Mouse (Mus musculus) spleen, adult 2 months (tissue): ENCODE data around the gene Upk1a. TPM values are rescaled to one million over a fixed set of nuclear protein-coding genes. Genes with fewer than 3 reads are reported as not detected.

Source experiments
- DNase-seq, 2 experiments: peaks; one replicate each; pipeline versions ENCODE4 v3.0.0 to v3.0.0-alpha.2; 2012 to 2021; ENCODE audit warnings: low spot score in 2 of 2, low read depth in 1 of 2
- H3K27ac ChIP-seq: fragments of 200-500 bp; 2 replicates; pipeline ENCODE4 v1.5.1; 2012; ENCODE audit warnings: low read length, inconsistent platforms; ENCODE audit not compliant: insufficient read depth
- H3K27me3 ChIP-seq: fragments of 200-500 bp; 2 replicates; pipeline ENCODE4 v1.6.1; 2012; ENCODE audit warnings: mild to moderate bottlenecking, moderate library complexity, low read length, inconsistent platforms; ENCODE audit not compliant: control insufficient read depth, insufficient read depth
- H3K36me3 ChIP-seq: fragments of 200-500 bp; 2 replicates; pipeline ENCODE4 v1.6.1; 2012; ENCODE audit warnings: mild to moderate bottlenecking, low read length, inconsistent platforms; ENCODE audit not compliant: control insufficient read depth, insufficient read depth
- H3K4me1 ChIP-seq: fragments of 200-500 bp; 2 replicates; pipeline ENCODE4 v1.6.1; 2011; ENCODE audit warnings: inconsistent platforms; ENCODE audit not compliant: control insufficient read depth, insufficient read depth, insufficient read length
- H3K4me3 ChIP-seq: fragments of 200-500 bp; 2 replicates; pipeline ENCODE4 v1.5.1; 2011; ENCODE audit warnings: mild to moderate bottlenecking, inconsistent platforms; ENCODE audit not compliant: insufficient read depth, insufficient read length; ENCODE audit errors: extremely low read depth
- CTCF ChIP-seq: fragments of 200-500 bp; IDR thresholded peaks from 2 replicates; pipeline ENCODE4 v1.5.1; 2011; ENCODE audit warnings: mild to moderate bottlenecking, inconsistent platforms; ENCODE audit not compliant: insufficient read depth, insufficient read length, insufficient replicate concordance; ENCODE audit errors: extremely low read depth
- POLR2A ChIP-seq: fragments of 200-500 bp; IDR thresholded peaks from 2 replicates; pipeline ENCODE4 v1.6.1; 2011; ENCODE audit warnings: low read depth, low read length, inconsistent platforms
- WGBS: fragments of 180-500 bp; shearing (Covaris S2); methylation state at CpG from one replicate; pipeline ENCODE4 v1.1.7; 2018; 5-methylcytosine and 5-hydroxymethylcytosine counted together
- polyA plus RNA-seq: library from polyadenylated mRNA; depleted of rRNA; stranded (reverse); fragments of >200 nt; gene quantifications from 2 replicates; pipeline ENCODE4 v1.2.3, GENCODE M21; 2012

Upk1a gene
- polyA plus RNA-seq, 1 experiment: 0.88 TPM

- WGBS: 47% methylated on average over 5 of the region's 5 CpGs
- no peak for TF ChIP-seq CTCF
- H3K27me3 ChIP-seq: no peaks in the 10 kb centered on the region
These were observed 19.7 kb downstream of the Upk1a start for GRCm38 (mm10) chr7:30592772-30593423.

GRCm38 (mm10) chr7:30591605-30591951 is 21.1 kb downstream of the Upk1a start:
- H3K36me3 ChIP-seq: peaks cover 2% of the 10 kb centered on the region; the same call in 1 of the 2 replicates
- peaks cover 17% of the 10 kb centered on the region for H3K4me1 ChIP-seq
- WGBS: 92% methylated on average over 4 of the region's 4 CpGs
- no peak for DNase-seq
- no peak for TF ChIP-seq POLR2A
- TF ChIP-seq CTCF: no peak
- H3K27ac ChIP-seq: no peak overlapping the region
- no peak overlapping the region for H3K4me3 ChIP-seq
- H3K27me3 ChIP-seq: no peaks in the 10 kb centered on the region

More at GRCm38 (mm10) chr7:30592772-30593423, 19.7 kb downstream of the Upk1a start:
- DNase-seq: no peak
- peaks cover 15% of the 10 kb centered on the region for H3K4me1 ChIP-seq
- H3K27ac ChIP-seq: peak overlapping the region; percentile 24; the same call in 1 of the 2 replicates
- no peak overlapping the region; the same call in 1 of the 2 replicates for H3K4me3 ChIP-seq
- H3K36me3 ChIP-seq: no peaks in the 10 kb centered on the region

- 89% methylated on average over 9 of the region's 9 CpGs for WGBS
- Histone ChIP-seq H3K4me3 (no peak overlapping the region), H3K36me3 (peaks cover 4% of the 10 kb centered on the region; the same call in 1 of the 2 replicates), H3K27ac (no peak overlapping the region), H3K27me3 (no peaks in the 10 kb centered on the region), H3K4me1 (peaks cover 17% of the 10 kb centered on the region)
- TF ChIP-seq CTCF: no peak
- no peak for DNase-seq
These were observed 21.6 kb downstream of the Upk1a start for GRCm38 (mm10) chr7:30590927-30591604.

GRCm38 (mm10) chr7:30589435-30590301 is 23.0 kb downstream of the Upk1a start:
- Histone ChIP-seq H3K36me3 (peaks cover 12% of the 10 kb centered on the region), H3K27me3 (no peaks in the 10 kb centered on the region), H3K27ac (peak overlapping the region; percentile 77), H3K4me1 (peaks cover 17% of the 10 kb centered on the region), H3K4me3 (peak overlapping the region; percentile 72)
- DNase-seq: peak in 1 of 2 experiments; percentile 74
- 32% methylated on average over 40 of the region's 40 CpGs for WGBS
- TF ChIP-seq POLR2A (no peak), CTCF (peak; percentile 80; the same call in 1 of the 2 replicates)

GRCm38 (mm10) chr7:30588676-30589434 is 23.8 kb downstream of the Upk1a start, which contains the start of gene Kmt2b:
TSS of gene Kmt2b (minus strand) at chr7:30588726.
- WGBS: 1% methylated on average over 53 of the region's 68 CpGs
- Histone ChIP-seq H3K27me3 (no peaks in the 10 kb centered on the region), H3K36me3 (peaks cover 15% of the 10 kb centered on the region), H3K27ac (peak within 1 kb of the TSS; percentile 79), H3K4me1 (peaks cover 11% of the 10 kb centered on the region), H3K4me3 (peak within 1 kb of the TSS; percentile 87)
- TF ChIP-seq CTCF (no peak), POLR2A (no peak; the same call in 1 of the 2 replicates)
- DNase-seq: peak; percentile 81 to 94
